Mouse (Mus musculus): ENCODE results near the gene Tmem184b. TPM values are rescaled to one million over a fixed set of nuclear protein-coding genes. Genes with fewer than 3 reads are reported as not detected.

The Tmem184b gene
- polyA plus RNA-seq, 1 experiment from 2014 or later, result 38.8 TPM

- Histone ChIP-seq H3K36me3 (ENCODE audit: control insufficient read depth, insufficient read depth, low read length) (no peaks in the 10 kb centered on the region), H3K9me3 (ENCODE audit: control insufficient read depth, low read length) (no peaks in the 10 kb centered on the region), H3K4me1 (replicated peaks; ENCODE audit: control insufficient read depth, insufficient read depth, low read length) (peaks cover 31% of the 10 kb centered on the region), H3K4me3 (ENCODE audit: low read depth, low read length) (no peak overlapping the region), H3K9ac (ENCODE audit: low read depth, low read length) (peak overlapping the region; percentile 30; the same call in 1 of the 2 replicates), H3K27ac (ENCODE audit: low read depth, low read length) (no peak overlapping the region), H3K4me2 (peak overlapping the region; percentile 3; the same call in 1 of the 2 replicates), H3K27me3 (replicated peaks; ENCODE audit: control insufficient read depth, insufficient read depth, low read length) (no peaks in the 10 kb centered on the region)
- DNase-seq (ENCODE audit: low spot score) (no peak), ATAC-seq (replicated peaks; ENCODE audit: low FRiP score) (no peak)
- 33% methylated on average over 15 of the region's 15 CpGs for WGBS
Observed at GRCm38 (mm10) chr15:79351331-79351767, 52.0 kb downstream of the Tmem184b start.

- WGBS, result 83% methylated on average over 4 of the region's 4 CpGs
- H3K9ac ChIP-seq (ENCODE audit: low read depth, low read length), result peak overlapping the region; percentile 30; the same call in 1 of the 2 replicates
- no peak for ATAC-seq (replicated peaks; ENCODE audit: low FRiP score)
- H3K4me1 ChIP-seq (replicated peaks; ENCODE audit: control insufficient read depth, insufficient read depth, low read length), result peaks cover 30% of the 10 kb centered on the region
- no peak overlapping the region for H3K4me2 ChIP-seq
- no peak for DNase-seq (ENCODE audit: low spot score)
- H3K9me3 ChIP-seq (ENCODE audit: control insufficient read depth, low read length), result no peaks in the 10 kb centered on the region
- H3K4me3 ChIP-seq (ENCODE audit: low read depth, low read length), result no peak overlapping the region
- H3K36me3 ChIP-seq (ENCODE audit: control insufficient read depth, insufficient read depth, low read length), result no peaks in the 10 kb centered on the region
- H3K27ac ChIP-seq (ENCODE audit: low read depth, low read length), result no peak overlapping the region
- no peaks in the 10 kb centered on the region for H3K27me3 ChIP-seq (replicated peaks; ENCODE audit: control insufficient read depth, insufficient read depth, low read length)
Observed at GRCm38 (mm10) chr15:79350866-79351265, 52.5 kb downstream of the Tmem184b start.

- peak overlapping the region; percentile 80 for H3K9ac ChIP-seq (ENCODE audit: low read depth, low read length)
- 70% methylated on average over 8 of the region's 8 CpGs for WGBS
- H3K9me3 ChIP-seq (ENCODE audit: control insufficient read depth, low read length), result no peaks in the 10 kb centered on the region
- no peaks in the 10 kb centered on the region for H3K36me3 ChIP-seq (ENCODE audit: control insufficient read depth, insufficient read depth, low read length)
- peak overlapping the region; percentile 81 for H3K4me3 ChIP-seq (ENCODE audit: low read depth, low read length)
- no peak overlapping the region for H3K27ac ChIP-seq (ENCODE audit: low read depth, low read length)
- ATAC-seq (replicated peaks; ENCODE audit: low FRiP score) (no peak), DNase-seq (ENCODE audit: low spot score) (no peak)
- H3K4me1 ChIP-seq (replicated peaks; ENCODE audit: control insufficient read depth, insufficient read depth, low read length), result peaks cover 30% of the 10 kb centered on the region
- H3K4me2 ChIP-seq, result peak overlapping the region; percentile 92
- H3K27me3 ChIP-seq (replicated peaks; ENCODE audit: control insufficient read depth, insufficient read depth, low read length), result no peaks in the 10 kb centered on the region
Observed at GRCm38 (mm10) chr15:79348651-79349050, 54.7 kb downstream of the Tmem184b start.

- H3K9ac ChIP-seq (ENCODE audit: low read depth, low read length), result peak overlapping the region; percentile 80
- no peaks in the 10 kb centered on the region for H3K27me3 ChIP-seq (replicated peaks; ENCODE audit: control insufficient read depth, insufficient read depth, low read length)
- peak overlapping the region; percentile 92 for H3K4me2 ChIP-seq
- H3K4me3 ChIP-seq (ENCODE audit: low read depth, low read length), result peak overlapping the region; percentile 81
- H3K4me1 ChIP-seq (replicated peaks; ENCODE audit: control insufficient read depth, insufficient read depth, low read length), result peaks cover 30% of the 10 kb centered on the region
- ATAC-seq (replicated peaks; ENCODE audit: low FRiP score) (peak; percentile 87), DNase-seq (ENCODE audit: low spot score) (peak; percentile 75)
- H3K9me3 ChIP-seq (ENCODE audit: control insufficient read depth, low read length), result no peaks in the 10 kb centered on the region
- H3K27ac ChIP-seq (ENCODE audit: low read depth, low read length), result peak overlapping the region; percentile 93
- H3K36me3 ChIP-seq (ENCODE audit: control insufficient read depth, insufficient read depth, low read length), result no peaks in the 10 kb centered on the region
- under 1% methylated on average over 46 of the region's 46 CpGs for WGBS
Observed at GRCm38 (mm10) chr15:79347845-79348506, 55.4 kb downstream of the Tmem184b start.

- Histone ChIP-seq H3K27ac (ENCODE audit: low read depth, low read length) (peak overlapping the region; percentile 93), H3K4me2 (peak overlapping the region; percentile 92), H3K4me1 (replicated peaks; ENCODE audit: control insufficient read depth, insufficient read depth, low read length) (peaks cover 30% of the 10 kb centered on the region), H3K9ac (ENCODE audit: low read depth, low read length) (peak overlapping the region; percentile 80), H3K27me3 (replicated peaks; ENCODE audit: control insufficient read depth, insufficient read depth, low read length) (no peaks in the 10 kb centered on the region), H3K4me3 (ENCODE audit: low read depth, low read length) (peak overlapping the region; percentile 81), H3K36me3 (ENCODE audit: control insufficient read depth, insufficient read depth, low read length) (no peaks in the 10 kb centered on the region), H3K9me3 (ENCODE audit: control insufficient read depth, low read length) (no peaks in the 10 kb centered on the region)
- DNase-seq (ENCODE audit: low spot score) (peak; percentile 93), ATAC-seq (replicated peaks; ENCODE audit: low FRiP score) (peak; percentile 88)
- WGBS, result under 1% methylated on average over 61 of the region's 61 CpGs
Observed at GRCm38 (mm10) chr15:79347165-79347844, 56.1 kb downstream of the Tmem184b start.

GRCm38 (mm10) chr15:79346051-79346793, 57.1 kb downstream of the Tmem184b start, which contains the start of gene Maff:
Maff (plus strand) TSS chr15:79346621.
- 41% methylated on average over 8 of the region's 8 CpGs for WGBS
- H3K4me1 ChIP-seq (replicated peaks; ENCODE audit: control insufficient read depth, insufficient read depth, low read length), result peaks cover 22% of the 10 kb centered on the region
- ATAC-seq (replicated peaks; ENCODE audit: low FRiP score), result no peak
- peak within 1 kb of the TSS; percentile 81 for H3K4me3 ChIP-seq (ENCODE audit: low read depth, low read length)
- no peaks in the 10 kb centered on the region for H3K9me3 ChIP-seq (ENCODE audit: control insufficient read depth, low read length)
- DNase-seq (ENCODE audit: low spot score), result no peak
- peak within 1 kb of the TSS; percentile 93 for H3K27ac ChIP-seq (ENCODE audit: low read depth, low read length)
- H3K4me2 ChIP-seq, result peak within 1 kb of the TSS; percentile 92
- H3K9ac ChIP-seq (ENCODE audit: low read depth, low read length), result peak within 1 kb of the TSS; percentile 80
- H3K27me3 ChIP-seq (replicated peaks; ENCODE audit: control insufficient read depth, insufficient read depth, low read length), result no peaks in the 10 kb centered on the region
- no peaks in the 10 kb centered on the region for H3K36me3 ChIP-seq (ENCODE audit: control insufficient read depth, insufficient read depth, low read length)

GRCm38 (mm10) chr15:79344627-79345026, 58.7 kb downstream of the Tmem184b start:
- Histone ChIP-seq H3K36me3 (ENCODE audit: control insufficient read depth, insufficient read depth, low read length) (no peaks in the 10 kb centered on the region), H3K4me1 (replicated peaks; ENCODE audit: control insufficient read depth, insufficient read depth, low read length) (peaks cover 17% of the 10 kb centered on the region), H3K4me2 (no peak overlapping the region), H3K9me3 (ENCODE audit: control insufficient read depth, low read length) (no peaks in the 10 kb centered on the region), H3K9ac (ENCODE audit: low read depth, low read length) (no peak overlapping the region), H3K27ac (ENCODE audit: low read depth, low read length) (0 out of 2 replicates have a peak overlapping the region, but pooled peaks have one; percentile 13), H3K27me3 (replicated peaks; ENCODE audit: control insufficient read depth, insufficient read depth, low read length) (no peaks in the 10 kb centered on the region), H3K4me3 (ENCODE audit: low read depth, low read length) (no peak overlapping the region)
- WGBS, result 57% methylated on average over 4 of the region's 4 CpGs
- no peak for DNase-seq (ENCODE audit: low spot score)
- no peak for ATAC-seq (replicated peaks; ENCODE audit: low FRiP score)

- WGBS, result 74% methylated on average over 6 of the region's 6 CpGs
- Histone ChIP-seq H3K9me3 (ENCODE audit: control insufficient read depth, low read length) (no peaks in the 10 kb centered on the region), H3K27ac (ENCODE audit: low read depth, low read length) (no peak overlapping the region), H3K36me3 (ENCODE audit: control insufficient read depth, insufficient read depth, low read length) (no peaks in the 10 kb centered on the region), H3K27me3 (replicated peaks; ENCODE audit: control insufficient read depth, insufficient read depth, low read length) (no peaks in the 10 kb centered on the region), H3K4me2 (no peak overlapping the region), H3K4me3 (ENCODE audit: low read depth, low read length) (no peak overlapping the region), H3K4me1 (replicated peaks; ENCODE audit: control insufficient read depth, insufficient read depth, low read length) (0 out of 2 replicates have a peak, but pooled peaks cover 5% of the 10 kb centered on the region), H3K9ac (ENCODE audit: low read depth, low read length) (no peak overlapping the region)
- ATAC-seq (replicated peaks; ENCODE audit: low FRiP score) (no peak), DNase-seq (ENCODE audit: low spot score) (no peak)
Observed at GRCm38 (mm10) chr15:79342641-79343337, 60.6 kb downstream of the Tmem184b start.

Data from liver, embryonic 11.5 days (tissue).